Mouse (Mus musculus) liver, embryonic 15.5 days (tissue): Measurements from ENCODE around the gene Slc7a1. TPM values are rescaled to one million over a fixed set of nuclear protein-coding genes. Genes with fewer than 3 reads are reported as not detected.

Experiments
- ATAC-seq: fragments of 200-750 bp; cut with Nextera tagmentation; 2 replicates; pipeline ENCODE4 v1.8.0; 2017; ENCODE audit warnings: moderate number of reproducible peaks, mild to moderate bottlenecking, moderate library complexity; ENCODE audit not compliant: insufficient read depth
- H3K27ac ChIP-seq: fragments of 300-500 bp; sonication (generic); replicated peaks from 2 replicates; pipeline ENCODE4 v1.5.1; 2015; ENCODE audit warnings: mild to moderate bottlenecking, inconsistent platforms
- H3K27me3 ChIP-seq: fragments of 300-500 bp; sonication (generic); 2 replicates; pipeline ENCODE4 v1.6.1; 2015; ENCODE audit warnings: mild to moderate bottlenecking, inconsistent platforms
- H3K36me3 ChIP-seq: fragments of 300-500 bp; sonication (generic); replicated peaks from 2 replicates; pipeline ENCODE4 v1.6.1; 2015; ENCODE audit warnings: moderate library complexity, mild to moderate bottlenecking, inconsistent platforms
- H3K4me1 ChIP-seq: fragments of 300-500 bp; sonication (generic); replicated peaks from 2 replicates; pipeline ENCODE4 v1.6.1; 2015; ENCODE audit warnings: inconsistent platforms
- H3K4me2 ChIP-seq: fragments of 300-500 bp; sonication (generic); 2 replicates; pipeline ENCODE4 v1.6.1; 2015; ENCODE audit warnings: moderate library complexity, mild to moderate bottlenecking, inconsistent platforms
- H3K4me3 ChIP-seq: fragments of 300-500 bp; sonication (generic); replicated peaks from 2 replicates; pipeline ENCODE4 v1.5.1; 2015; ENCODE audit warnings: mild to moderate bottlenecking, inconsistent platforms
- H3K9ac ChIP-seq: fragments of 300-500 bp; sonication (generic); 2 replicates; pipeline ENCODE4 v1.6.1; 2015; ENCODE audit warnings: moderate library complexity, mild to moderate bottlenecking, inconsistent platforms
- H3K9me3 ChIP-seq: fragments of 300-500 bp; sonication (generic); replicated peaks from 2 replicates; pipeline ENCODE4 v1.6.1; 2016; ENCODE audit warnings: inconsistent platforms
- WGBS: fragments of 180-500 bp; shearing (Covaris S2); methylation state at CpG from one replicate; pipeline ENCODE4 v1.1.7; 2015; ENCODE audit warnings: mixed read lengths; ENCODE audit not compliant: insufficient replicate concordance; 5-methylcytosine and 5-hydroxymethylcytosine counted together
- polyA plus RNA-seq: library from polyadenylated mRNA; unstranded; fragments of >200 nt; fragmentation: Nextera tagmentation; extraction: Ambion mirVana; gene quantifications from 2 replicates; pipeline ENCODE4 v1.2.1, GENCODE M21; 2015

Slc7a1 gene
- polyA plus RNA-seq, 1 experiment from 2014 or later, result 17.0 TPM

- no peak overlapping the region for H3K9ac ChIP-seq
- H3K4me1 ChIP-seq, result no peaks in the 10 kb centered on the region
- no peak overlapping the region for H3K4me2 ChIP-seq
- no peak overlapping the region for H3K27ac ChIP-seq
- WGBS, result 67% methylated on average over 5 of the region's 5 CpGs
- H3K36me3 ChIP-seq, result no peaks in the 10 kb centered on the region
- no peak for ATAC-seq
- H3K27me3 ChIP-seq, result no peaks in the 10 kb centered on the region
- H3K4me3 ChIP-seq, result no peak overlapping the region
- no peaks in the 10 kb centered on the region for H3K9me3 ChIP-seq
These were observed 117.1 kb downstream of the Slc7a1 start for GRCm38 (mm10) chr5:148282631-148283030.

- H3K4me2 ChIP-seq, result no peak overlapping the region
- H3K4me3 ChIP-seq, result no peak overlapping the region
- H3K4me1 ChIP-seq, result no peaks in the 10 kb centered on the region
- H3K27me3 ChIP-seq, result no peaks in the 10 kb centered on the region
- WGBS, result 62% methylated on average over 6 of the region's 6 CpGs
- no peak overlapping the region for H3K27ac ChIP-seq
- no peak for ATAC-seq
- H3K9me3 ChIP-seq, result no peaks in the 10 kb centered on the region
- no peak overlapping the region for H3K9ac ChIP-seq
- H3K36me3 ChIP-seq, result no peaks in the 10 kb centered on the region
These were observed 117.6 kb downstream of the Slc7a1 start for GRCm38 (mm10) chr5:148282093-148282492.

- WGBS, result 55% methylated on average over 5 of the region's 5 CpGs
- H3K27ac ChIP-seq, result no peak overlapping the region
These were observed 119.4 kb downstream of the Slc7a1 start for GRCm38 (mm10) chr5:148280321-148280720.

GRCm38 (mm10) chr5:148278233-148278632, 121.5 kb downstream of the Slc7a1 start:
- ATAC-seq, result no peak
- Histone ChIP-seq H3K4me2 (no peak overlapping the region), H3K9ac (no peak overlapping the region), H3K4me1 (no peaks in the 10 kb centered on the region), H3K27ac (no peak overlapping the region), H3K27me3 (no peaks in the 10 kb centered on the region), H3K36me3 (no peaks in the 10 kb centered on the region), H3K9me3 (no peaks in the 10 kb centered on the region), H3K4me3 (no peak overlapping the region)
- WGBS, result 66% methylated on average over 8 of the region's 8 CpGs

More at GRCm38 (mm10) chr5:148280321-148280720, 119.4 kb downstream of the Slc7a1 start:
- Histone ChIP-seq H3K4me2 (no peak overlapping the region), H3K9ac (no peak overlapping the region), H3K4me1 (no peaks in the 10 kb centered on the region), H3K27me3 (no peaks in the 10 kb centered on the region), H3K9me3 (no peaks in the 10 kb centered on the region), H3K4me3 (no peak overlapping the region), H3K36me3 (no peaks in the 10 kb centered on the region)
- no peak for ATAC-seq

Other genes with a start within 250 kb of the Slc7a1 start
- gene Ubl3, start 152.9 kb upstream of the Slc7a1 start, polyA plus RNA-seq, result 21.1 and 22.2 TPM in 2 replicates